Comparison of ENCODE assay signal across 14 mouse cellular contexts in the genomic region with DNA sequence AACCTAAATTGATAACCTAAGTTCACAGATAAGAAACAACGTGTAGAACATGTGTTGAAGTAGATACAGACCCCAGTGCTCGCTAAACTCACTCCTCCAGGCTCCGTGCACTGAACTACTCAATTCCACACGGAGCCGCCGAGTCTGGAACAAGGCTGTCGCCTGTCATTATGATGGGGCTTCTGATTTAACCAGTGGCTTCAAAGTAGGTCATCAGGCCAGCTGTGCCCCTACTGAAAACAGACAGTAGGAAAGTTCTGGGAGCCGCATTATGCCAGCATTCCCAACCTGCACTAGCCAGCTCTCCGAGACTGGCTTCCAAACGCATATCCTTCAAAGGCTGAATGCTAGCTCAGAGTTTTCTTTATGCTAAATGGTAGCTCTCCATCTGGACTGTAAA. TPM values are rescaled to one million over a fixed set of nuclear protein-coding genes. Genes with fewer than 3 reads are reported as not detected.
"Had no signal": no experiment of that assay in that cellular context is flagged by ENCODE, and none has a peak within 500 bp of the region (broad histone marks: within the 10 kb centered on the region; RNA-seq: fewer than 3 reads in every experiment).

No protein-coding gene starts in this region.

- DNase-seq: kidney, adult 8-10 months; kidney, postnatal 25 days; liver, embryonic 13.5 days; lung, adult 2 months; midbrain, embryonic 14.5 days; thymus, adult 2 months; thymus, postnatal 25 days had no signal

- H3K9me3 ChIP-seq: limb, embryonic 15.5 days; liver, embryonic 13.5 days; midbrain, embryonic 10.5 days; neural tube, embryonic 12.5 days; stomach, embryonic 15.5 days had no signal

- H3K27ac ChIP-seq: left cerebral cortex, adult 2 months; limb, embryonic 15.5 days; liver, embryonic 13.5 days; midbrain, embryonic 10.5 days; neural tube, embryonic 12.5 days; stomach, embryonic 15.5 days had no signal

- H3K4me3 ChIP-seq: left cerebral cortex, adult 2 months; limb, embryonic 15.5 days; liver, embryonic 13.5 days; midbrain, embryonic 10.5 days; neural tube, embryonic 12.5 days; stomach, embryonic 15.5 days had no signal

- H3K36me3 ChIP-seq: limb, embryonic 15.5 days; liver, embryonic 13.5 days; midbrain, embryonic 10.5 days; neural tube, embryonic 12.5 days; stomach, embryonic 15.5 days had no signal

- H3K4me2 ChIP-seq: limb, embryonic 15.5 days; liver, embryonic 13.5 days; neural tube, embryonic 12.5 days; stomach, embryonic 15.5 days had no signal

- H3K4me1 ChIP-seq: liver, embryonic 13.5 days; midbrain, embryonic 10.5 days; neural tube, embryonic 12.5 days; stomach, embryonic 15.5 days had no signal

- H3K9ac ChIP-seq: limb, embryonic 15.5 days; liver, embryonic 13.5 days; neural tube, embryonic 12.5 days; stomach, embryonic 15.5 days had no signal

- H3K27me3 ChIP-seq: limb, embryonic 15.5 days; liver, embryonic 13.5 days; neural tube, embryonic 12.5 days; stomach, embryonic 15.5 days had no signal

RNA-seq across cellular contexts. Expression of a gene that starts 42.8 kb away (rescaled TPM):
- total RNA-seq: megakaryocyte, adult 5-6 weeks; neutrophil, adult 5-6 weeks had no signal
